Mouse (Mus musculus) C2C12 (cell line): ENCODE results near the gene Krt86. TPM values are rescaled to one million over a fixed set of nuclear protein-coding genes. Genes with fewer than 3 reads are reported as not detected.

Experiments
- H3K27me3 ChIP-seq: one replicate; pipeline ENCODE4 v1.6.1; 2011; ENCODE audit not compliant: control insufficient read depth, insufficient read depth, insufficient read length
- H3K36me3 ChIP-seq: one replicate; pipeline ENCODE4 v1.6.1; 2011; ENCODE audit not compliant: control insufficient read depth, insufficient read depth
- H3K4me3 ChIP-seq: one replicate; pipeline ENCODE4 v1.5.1; 2011; ENCODE audit warnings: mild to moderate bottlenecking, control low read depth; ENCODE audit not compliant: poor library complexity, insufficient read depth, severe bottlenecking
- H3K79me2 ChIP-seq: one replicate; pipeline ENCODE4 v1.6.1; 2011; ENCODE audit not compliant: control insufficient read depth, insufficient read depth
- H3K79me3 ChIP-seq: one replicate; pipeline ENCODE4 v1.6.1; 2011; ENCODE audit warnings: low read depth, control low read depth
- H3ac ChIP-seq: one replicate; pipeline ENCODE3; 2011; ENCODE audit warnings: low read depth; ENCODE audit not compliant: control insufficient read depth, insufficient read length
- CEBPB ChIP-seq: IDR thresholded peaks from one replicate; pipeline ENCODE4 v1.6.1; 2011; ENCODE audit warnings: low read depth, mild to moderate bottlenecking, control low read depth, moderate library complexity
- CTCF ChIP-seq: IDR thresholded peaks from one replicate; pipeline ENCODE4 v1.5.1; 2011; ENCODE audit not compliant: control insufficient read depth, insufficient read depth, insufficient read length
- FOSL1 ChIP-seq: IDR thresholded peaks from one replicate; pipeline ENCODE4 v1.8.0; 2011; ENCODE audit warnings: mild to moderate bottlenecking, low read length; ENCODE audit not compliant: poor library complexity, insufficient read depth, severe bottlenecking
- MAX ChIP-seq: IDR thresholded peaks from one replicate; pipeline ENCODE4 v1.6.1; 2011; ENCODE audit warnings: mild to moderate bottlenecking, control low read depth
- MYOD1 ChIP-seq: IDR thresholded peaks from one replicate; pipeline ENCODE4 v1.6.1; 2011; ENCODE audit warnings: low read depth; ENCODE audit not compliant: control insufficient read depth, insufficient read length
- MYOG ChIP-seq: IDR thresholded peaks from one replicate; pipeline ENCODE4 v1.6.1; 2011; ENCODE audit not compliant: control insufficient read depth, insufficient read length; ENCODE audit errors: extremely low read depth
- USF1 ChIP-seq: IDR thresholded peaks from one replicate; pipeline ENCODE4 v1.6.1; 2011; ENCODE audit warnings: low read depth, mild to moderate bottlenecking, control low read depth, moderate library complexity
- polyA plus RNA-seq: library from polyadenylated mRNA; unstranded; fragments of >200 nt; fragmentation: generic; extraction: Trizol; gene quantifications from one replicate; pipeline ENCODE4 v1.2.1, GENCODE M21; 2012; ENCODE audit warnings: missing spikeins

The Krt86 gene
- polyA plus RNA-seq, 1 experiment = not detected

DNA sequence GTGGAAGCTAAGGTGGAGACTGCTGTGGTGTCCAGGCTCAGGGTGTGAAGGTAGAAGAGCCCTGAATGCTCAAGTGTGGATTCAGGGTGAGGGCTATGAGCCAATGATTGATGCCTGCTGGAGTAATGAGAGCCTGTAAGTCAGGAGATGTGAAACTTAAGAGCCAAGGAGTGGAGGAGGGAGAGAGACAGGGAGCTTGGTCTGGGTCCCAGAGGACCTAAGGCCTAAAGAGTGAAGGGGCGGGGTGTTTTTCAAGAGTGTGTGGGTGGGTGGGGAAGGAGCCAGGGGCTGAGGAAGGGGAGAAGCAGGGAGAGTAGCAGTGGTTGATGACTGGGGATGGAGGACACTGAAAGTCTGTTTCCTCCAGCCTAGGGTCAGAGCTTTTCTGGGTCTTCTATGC, 10.4 kb downstream of the Krt86 start:
- Histone ChIP-seq H3ac (no peak overlapping the region), H3K27me3 (peaks cover 90% of the 10 kb centered on the region), H3K36me3 (no peaks in the 10 kb centered on the region), H3K4me3 (no peak overlapping the region), H3K79me3 (no peaks in the 10 kb centered on the region), H3K79me2 (no peaks in the 10 kb centered on the region)
- no peak for TF ChIP-seq MYOD1
- TF ChIP-seq USF1 = no peak
- no peak for TF ChIP-seq CTCF
- no peak for TF ChIP-seq MAX
- no peak for TF ChIP-seq MYOG
- TF ChIP-seq FOSL1 = no peak
- TF ChIP-seq CEBPB = no peak

DNA sequence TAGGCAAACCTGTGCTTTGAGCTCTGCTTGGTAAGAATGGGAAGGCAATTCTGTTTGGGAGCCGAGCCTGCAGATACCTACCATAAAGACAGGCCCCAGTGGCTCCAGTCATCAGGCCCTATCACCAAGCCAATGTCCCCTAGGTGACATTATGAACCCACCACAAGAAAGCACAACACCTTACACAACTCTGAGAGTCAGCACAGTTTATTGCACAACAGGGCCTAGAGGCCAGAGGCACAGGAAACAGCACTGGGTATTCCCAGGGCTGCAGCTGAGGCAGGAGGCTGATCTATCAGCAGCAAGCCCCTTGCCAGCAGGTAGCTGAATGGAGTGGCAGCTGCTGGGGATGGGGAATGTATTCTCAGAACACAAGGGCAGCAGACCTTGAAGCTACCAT, 11.7 kb downstream of the Krt86 start:
- no peaks in the 10 kb centered on the region for H3K79me2 ChIP-seq
- TF ChIP-seq CEBPB = peak; percentile 51
- TF ChIP-seq USF1 = no peak
- peaks cover 91% of the 10 kb centered on the region for H3K27me3 ChIP-seq
- H3K36me3 ChIP-seq = no peaks in the 10 kb centered on the region
- no peak overlapping the region for H3K4me3 ChIP-seq
- no peak overlapping the region for H3ac ChIP-seq
- no peaks in the 10 kb centered on the region for H3K79me3 ChIP-seq

DNA sequence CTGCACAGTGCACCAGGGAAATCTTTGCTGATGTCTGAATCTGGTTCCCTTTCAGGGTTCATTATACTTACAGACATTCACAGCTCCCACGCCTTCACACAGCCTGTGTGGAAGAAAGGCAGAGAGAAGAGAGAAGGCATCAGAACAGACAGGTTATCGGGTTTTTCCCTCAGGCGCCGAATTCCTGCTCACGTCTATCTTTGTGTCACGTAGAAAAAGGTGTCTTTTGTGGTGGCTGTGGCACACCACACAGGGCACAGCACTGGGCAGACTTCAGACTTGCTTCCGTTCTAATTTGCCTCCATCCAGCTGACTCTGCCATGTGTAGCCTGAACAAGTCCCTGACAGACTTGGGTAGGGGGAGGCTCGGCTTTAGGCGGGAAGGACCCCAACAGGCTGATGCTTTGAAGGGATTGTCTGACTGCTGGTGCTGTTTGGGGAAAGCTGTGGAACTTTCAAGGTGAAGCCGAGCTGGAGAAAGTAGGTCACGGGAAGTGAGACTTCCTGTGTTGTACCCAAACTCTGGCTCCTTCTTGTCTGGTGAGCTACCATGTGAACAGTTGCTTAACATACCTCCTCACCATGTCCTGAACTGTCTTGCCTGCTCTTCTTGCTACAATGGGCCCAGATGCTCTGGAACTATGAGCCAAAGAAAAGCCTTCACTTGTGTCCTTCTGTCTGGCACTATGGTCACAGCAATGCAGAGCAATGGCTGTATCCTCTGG, 12.8 kb downstream of the Krt86 start:
- no peaks in the 10 kb centered on the region for H3K79me3 ChIP-seq
- no peaks in the 10 kb centered on the region for H3K36me3 ChIP-seq
- no peak for TF ChIP-seq MYOD1
- TF ChIP-seq CEBPB = no peak
- no peak for TF ChIP-seq MAX
- TF ChIP-seq CTCF = no peak
- TF ChIP-seq USF1 = no peak
- no peak for TF ChIP-seq FOSL1
- TF ChIP-seq MYOG = no peak
- H3K79me2 ChIP-seq = no peaks in the 10 kb centered on the region
- H3ac ChIP-seq = no peak overlapping the region
- H3K27me3 ChIP-seq = peaks cover 91% of the 10 kb centered on the region
- no peak overlapping the region for H3K4me3 ChIP-seq

DNA sequence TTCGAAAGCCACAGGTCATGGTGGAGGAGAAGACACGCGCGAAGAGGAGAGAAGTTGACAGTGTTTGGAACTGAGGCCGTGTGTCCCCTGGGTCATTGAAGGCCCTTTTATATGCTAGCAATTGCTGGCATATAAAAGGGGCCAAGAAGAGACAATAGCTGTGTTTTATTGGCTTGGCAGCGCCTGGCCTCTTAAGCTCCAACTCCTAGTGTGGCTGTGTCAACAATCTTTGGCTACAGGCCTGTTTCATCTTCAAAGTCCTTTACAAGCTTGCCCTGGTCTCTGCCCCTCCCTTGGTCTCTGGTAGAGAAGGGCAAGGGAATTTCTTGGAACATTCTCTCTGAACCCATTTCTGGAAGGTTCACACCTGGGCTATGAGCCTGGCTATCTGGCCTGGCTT, 18.2 kb downstream of the Krt86 start, which contains the start of gene Krt83:
Krt83 (minus strand) TSS at position 82 of the 400 bp plus-strand sequence.
- H3ac ChIP-seq = no peak within 1 kb of the TSS
- H3K79me3 ChIP-seq = no peaks in the 10 kb centered on the region
- H3K4me3 ChIP-seq = no peak within 1 kb of the TSS
- TF ChIP-seq CEBPB = no peak
- no peak for TF ChIP-seq USF1
- TF ChIP-seq MYOG = no peak
- TF ChIP-seq MYOD1 = no peak
- TF ChIP-seq CTCF = no peak
- no peak for TF ChIP-seq MAX
- TF ChIP-seq FOSL1 = no peak
- H3K79me2 ChIP-seq = no peaks in the 10 kb centered on the region
- no peaks in the 10 kb centered on the region for H3K36me3 ChIP-seq
- peaks cover 71% of the 10 kb centered on the region for H3K27me3 ChIP-seq

DNA sequence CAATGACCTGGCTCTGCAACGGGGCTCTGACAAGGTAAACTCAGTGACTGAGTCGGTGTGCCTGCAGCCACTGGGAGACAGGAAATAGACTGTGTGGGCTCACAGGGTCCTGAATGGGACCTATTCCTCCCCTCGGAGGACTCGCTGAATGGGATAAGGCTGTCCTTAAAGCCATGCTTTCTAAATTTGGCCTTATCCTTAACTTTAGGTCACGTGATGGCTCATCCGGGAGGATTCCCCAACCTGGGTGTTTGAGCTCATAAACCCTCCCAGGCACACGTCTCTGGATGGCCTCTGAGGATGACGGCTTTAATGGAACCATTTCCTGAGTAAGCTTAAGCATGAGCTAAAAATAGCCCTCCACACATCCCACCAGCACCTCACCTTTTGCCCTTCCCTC, 19.4 kb downstream of the Krt86 start:
- Histone ChIP-seq H3K4me3 (no peak overlapping the region), H3K27me3 (peaks cover 63% of the 10 kb centered on the region), H3ac (no peak overlapping the region), H3K79me3 (no peaks in the 10 kb centered on the region), H3K79me2 (no peaks in the 10 kb centered on the region), H3K36me3 (no peaks in the 10 kb centered on the region)
- peak; percentile 80 for TF ChIP-seq USF1
- TF ChIP-seq MYOG = no peak
- no peak for TF ChIP-seq FOSL1
- no peak for TF ChIP-seq CEBPB
- no peak for TF ChIP-seq MYOD1

DNA sequence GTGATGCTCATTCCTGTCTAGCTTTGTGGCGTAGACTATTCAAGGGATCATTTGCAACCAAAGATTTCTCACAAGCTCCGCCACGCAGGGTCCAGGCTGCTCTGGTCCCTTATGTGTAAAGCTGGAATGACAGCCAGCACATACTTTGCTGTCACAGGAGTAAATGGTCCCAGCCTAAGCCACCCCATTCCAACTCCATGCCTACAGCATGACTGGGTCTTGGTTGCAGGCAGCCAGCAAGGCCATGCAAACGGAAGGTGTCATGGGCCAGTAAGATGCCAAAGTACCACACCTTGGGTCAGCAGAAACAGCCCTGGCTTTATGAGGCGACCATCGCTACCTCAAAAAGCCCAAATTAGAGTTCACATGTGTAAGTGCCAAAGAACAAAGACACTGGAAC, 20.4 kb downstream of the Krt86 start:
- H3K79me2 ChIP-seq = no peaks in the 10 kb centered on the region
- H3K4me3 ChIP-seq = no peak overlapping the region
- no peak overlapping the region for H3ac ChIP-seq
- TF ChIP-seq USF1 = no peak
- TF ChIP-seq MYOG = no peak
- TF ChIP-seq CTCF = no peak
- TF ChIP-seq MAX = no peak
- no peak for TF ChIP-seq MYOD1
- no peak for TF ChIP-seq FOSL1
- no peak for TF ChIP-seq CEBPB
- peaks cover 53% of the 10 kb centered on the region for H3K27me3 ChIP-seq
- no peaks in the 10 kb centered on the region for H3K36me3 ChIP-seq
- no peaks in the 10 kb centered on the region for H3K79me3 ChIP-seq
